Mouse (Mus musculus) retina, postnatal 1 day (tissue): ENCODE results near the gene Tigd4.
A peak's percentile ranks its signal among the peaks of the same experiment; 100 is the strongest.
"Not testable (repeated sequence)": the region's sequence is repeated elsewhere in the genome, so short reads cannot be mapped to it uniquely, and the experiment has no call there.

Experiments
- DNase-seq: peaks from one replicate; pipeline ENCODE4 v3.0.0-alpha.2; 2012

Gene Tigd4

GRCm38 (mm10) chr3:84593274-84593673 is at the start of gene Tigd4:
Gene Tigd4, plus strand, starts transcription at chr3:84593574.
- no peak for DNase-seq

GRCm38 (mm10) chr3:84547177-84547576 is 46.2 kb upstream of the Tigd4 start:
- DNase-seq = no peak

GRCm38 (mm10) chr3:84555780-84556179 is 37.6 kb upstream of the Tigd4 start:
- DNase-seq = no peak

- DNase-seq = no peak
Measured at GRCm38 (mm10) chr3:84558301-84558700, 35.1 kb upstream of the Tigd4 start.

- DNase-seq = not testable (repeated sequence)
Measured at GRCm38 (mm10) chr3:84562911-84563310, 30.5 kb upstream of the Tigd4 start.

GRCm38 (mm10) chr3:84563415-84563814 is 30.0 kb upstream of the Tigd4 start:
- no peak for DNase-seq

GRCm38 (mm10) chr3:84568540-84568939 is 24.8 kb upstream of the Tigd4 start:
- DNase-seq = no peak

GRCm38 (mm10) chr3:84569587-84569986 is 23.8 kb upstream of the Tigd4 start:
- no peak for DNase-seq

- DNase-seq = no peak
Measured at GRCm38 (mm10) chr3:84570501-84570900, 22.9 kb upstream of the Tigd4 start.

GRCm38 (mm10) chr3:84580716-84581115 is 12.7 kb upstream of the Tigd4 start:
- no peak for DNase-seq

GRCm38 (mm10) chr3:84581696-84582022 is 11.7 kb upstream of the Tigd4 start:
- no peak for DNase-seq

- DNase-seq = peak; percentile 99
Measured at GRCm38 (mm10) chr3:84582023-84582912, 11.1 kb upstream of the Tigd4 start, which contains the start of gene Arfip1. Gene Arfip1, minus strand, starts transcription at chr3:84582625.

- DNase-seq = no peak
Measured at GRCm38 (mm10) chr3:84582913-84583276, 10.5 kb upstream of the Tigd4 start.

- no peak for DNase-seq
Measured at GRCm38 (mm10) chr3:84586736-84587135, 6.6 kb upstream of the Tigd4 start.

- DNase-seq = peak; percentile 31
Measured at GRCm38 (mm10) chr3:84594894-84595676, 1.7 kb downstream of the Tigd4 start.

GRCm38 (mm10) chr3:84595677-84596234 is 2.4 kb downstream of the Tigd4 start:
- DNase-seq = peak; percentile 36

- no peak for DNase-seq
Measured at GRCm38 (mm10) chr3:84597996-84598734, 4.8 kb downstream of the Tigd4 start.

- DNase-seq = no peak
Measured at GRCm38 (mm10) chr3:84598756-84599155, 5.4 kb downstream of the Tigd4 start.

- DNase-seq = no peak
Measured at GRCm38 (mm10) chr3:84601870-84602495, 8.6 kb downstream of the Tigd4 start.

- no peak for DNase-seq
Measured at GRCm38 (mm10) chr3:84602759-84603158, 9.4 kb downstream of the Tigd4 start.

GRCm38 (mm10) chr3:84603212-84603611 is 9.8 kb downstream of the Tigd4 start:
- DNase-seq = no peak

GRCm38 (mm10) chr3:84610183-84610710 is 16.9 kb downstream of the Tigd4 start:
- DNase-seq = no peak
